Mouse (Mus musculus): ENCODE results near the gene Wdr20. TPM values are rescaled to one million over a fixed set of nuclear protein-coding genes. Genes with fewer than 3 reads are reported as not detected.
"Not testable (repeated sequence)": the region's sequence is repeated elsewhere in the genome, so short reads cannot be mapped to it uniquely, and the experiment has no call there.

The Wdr20 gene
- polyA plus RNA-seq, 1 experiment from 2014 or later: 24.6 TPM

DNA sequence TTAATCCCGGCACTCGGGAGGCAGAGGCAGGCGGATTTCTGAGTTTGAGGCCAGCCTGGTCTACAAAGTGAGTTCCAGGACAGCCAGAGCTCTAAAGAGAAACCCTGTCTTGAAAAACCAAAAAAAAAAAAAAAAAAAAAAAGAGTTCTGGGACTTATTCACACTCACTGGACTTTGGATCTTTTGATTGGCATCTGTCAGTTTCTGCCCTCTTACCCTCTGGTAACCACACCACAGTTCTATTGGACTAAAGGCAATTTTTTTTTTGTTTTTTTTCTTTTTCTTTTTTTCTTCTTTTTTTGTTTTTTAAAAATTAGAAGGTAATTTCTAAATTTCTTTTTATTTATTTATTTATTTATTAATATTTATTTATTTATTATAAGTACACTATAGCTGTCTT lies 4.5 kb upstream of the Wdr20 start:
- not testable (repeated sequence) for H3K27ac ChIP-seq (ENCODE audit: low read depth, low read length); H3K36me3 ChIP-seq (ENCODE audit: control insufficient read depth, insufficient read depth, low read length); H3K27me3 ChIP-seq (replicated peaks; ENCODE audit: control insufficient read depth, insufficient read depth, low read length); H3K9ac ChIP-seq (ENCODE audit: low read length); H3K4me1 ChIP-seq (ENCODE audit: control insufficient read depth, insufficient read depth, low read length); H3K9me3 ChIP-seq (replicated peaks; ENCODE audit: control insufficient read depth, low read length); H3K4me3 ChIP-seq (ENCODE audit: low read depth, low read length); H3K4me2 ChIP-seq (ENCODE audit: low read length); DNase-seq (ENCODE audit: low spot score); ATAC-seq
- WGBS: 94% methylated on average over 3 of the region's 3 CpGs

DNA sequence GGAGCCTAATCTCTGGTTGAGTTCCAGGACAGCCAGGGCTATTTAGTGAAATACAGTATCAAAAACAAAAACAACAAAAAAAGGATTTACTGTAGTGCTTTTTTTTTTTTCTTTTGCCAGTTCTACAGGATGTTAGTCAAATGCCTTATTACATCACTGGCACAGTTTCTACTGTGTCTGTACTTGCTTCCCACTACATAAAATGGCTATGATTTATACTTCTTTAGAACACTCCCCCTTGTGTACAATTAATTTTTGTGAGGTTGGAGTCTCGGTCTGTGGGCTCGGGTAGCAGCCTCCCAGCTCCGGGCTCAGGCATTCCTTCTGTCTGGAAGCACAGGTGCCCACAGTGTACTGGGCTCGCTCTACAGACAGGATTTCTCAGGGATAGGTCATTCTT lies 1.1 kb upstream of the Wdr20 start:
- H3K4me3 ChIP-seq (ENCODE audit: low read depth, low read length): peak overlapping the region; percentile 98
- ATAC-seq (no peak), DNase-seq (ENCODE audit: low spot score) (peak; percentile 20)
- H3K36me3 ChIP-seq (ENCODE audit: control insufficient read depth, insufficient read depth, low read length): no peaks in the 10 kb centered on the region
- H3K27me3 ChIP-seq (replicated peaks; ENCODE audit: control insufficient read depth, insufficient read depth, low read length): peaks cover 9% of the 10 kb centered on the region
- H3K27ac ChIP-seq (ENCODE audit: low read depth, low read length): no peak overlapping the region
- peaks cover 11% of the 10 kb centered on the region for H3K4me1 ChIP-seq (ENCODE audit: control insufficient read depth, insufficient read depth, low read length)
- peak overlapping the region; percentile 84 for H3K4me2 ChIP-seq (ENCODE audit: low read length)
- H3K9ac ChIP-seq (ENCODE audit: low read length): no peak overlapping the region
- 19% methylated on average over 4 of the region's 4 CpGs for WGBS
- H3K9me3 ChIP-seq (replicated peaks; ENCODE audit: control insufficient read depth, low read length): no peaks in the 10 kb centered on the region

DNA sequence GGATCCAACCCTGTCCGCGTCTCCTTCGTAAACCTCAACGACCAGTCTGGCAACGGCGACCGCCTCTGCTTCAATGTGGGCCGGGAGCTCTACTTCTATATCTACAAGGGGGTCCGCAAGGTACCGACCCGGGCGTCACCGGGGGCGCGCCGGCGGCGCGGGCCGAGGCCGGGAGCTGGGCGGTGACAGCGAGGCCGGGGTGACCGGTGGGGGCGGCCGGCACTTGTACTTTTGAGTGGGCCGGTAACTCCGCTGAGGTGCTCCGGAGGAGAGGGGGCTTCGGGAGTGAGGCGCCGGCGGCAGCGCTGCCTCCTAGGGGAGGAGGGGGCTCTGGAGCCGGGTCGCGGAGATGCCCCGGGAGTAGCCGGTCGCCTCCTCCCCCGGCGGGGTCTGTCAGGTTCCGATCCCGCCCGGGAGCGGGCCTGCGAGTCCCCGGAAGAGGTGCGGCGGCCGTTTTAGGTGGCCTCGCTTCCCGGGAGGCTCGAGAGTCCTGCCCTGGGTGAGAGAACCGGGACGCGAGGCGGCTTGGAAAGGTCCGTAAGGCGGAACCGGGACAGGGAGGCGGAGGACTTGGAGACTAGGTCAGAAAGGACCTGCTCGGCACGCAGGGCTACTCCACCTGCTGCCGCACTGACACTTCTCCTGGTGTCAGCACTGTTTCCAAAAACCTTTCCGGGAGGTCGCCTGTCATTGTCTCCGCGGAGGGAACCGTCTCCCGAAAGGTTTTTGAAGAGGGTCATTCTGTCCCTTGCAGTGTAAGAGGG lies 596 bp downstream of the Wdr20 start:
- 1% methylated on average over 60 of the region's 72 CpGs for WGBS
- Histone ChIP-seq H3K27me3 (replicated peaks; ENCODE audit: control insufficient read depth, insufficient read depth, low read length) (peaks cover 9% of the 10 kb centered on the region), H3K9me3 (replicated peaks; ENCODE audit: control insufficient read depth, low read length) (no peaks in the 10 kb centered on the region), H3K4me3 (ENCODE audit: low read depth, low read length) (peak overlapping the region; percentile 98), H3K36me3 (ENCODE audit: control insufficient read depth, insufficient read depth, low read length) (peaks cover under 1% of the 10 kb centered on the region; the same call in 1 of the 2 replicates), H3K27ac (ENCODE audit: low read depth, low read length) (peak overlapping the region; percentile 87), H3K9ac (ENCODE audit: low read length) (peak overlapping the region; percentile 92), H3K4me2 (ENCODE audit: low read length) (peak overlapping the region; percentile 75), H3K4me1 (ENCODE audit: control insufficient read depth, insufficient read depth, low read length) (peaks cover 11% of the 10 kb centered on the region)
- ATAC-seq: peak; percentile 69
- peak; percentile 11 for DNase-seq (ENCODE audit: low spot score)

DNA sequence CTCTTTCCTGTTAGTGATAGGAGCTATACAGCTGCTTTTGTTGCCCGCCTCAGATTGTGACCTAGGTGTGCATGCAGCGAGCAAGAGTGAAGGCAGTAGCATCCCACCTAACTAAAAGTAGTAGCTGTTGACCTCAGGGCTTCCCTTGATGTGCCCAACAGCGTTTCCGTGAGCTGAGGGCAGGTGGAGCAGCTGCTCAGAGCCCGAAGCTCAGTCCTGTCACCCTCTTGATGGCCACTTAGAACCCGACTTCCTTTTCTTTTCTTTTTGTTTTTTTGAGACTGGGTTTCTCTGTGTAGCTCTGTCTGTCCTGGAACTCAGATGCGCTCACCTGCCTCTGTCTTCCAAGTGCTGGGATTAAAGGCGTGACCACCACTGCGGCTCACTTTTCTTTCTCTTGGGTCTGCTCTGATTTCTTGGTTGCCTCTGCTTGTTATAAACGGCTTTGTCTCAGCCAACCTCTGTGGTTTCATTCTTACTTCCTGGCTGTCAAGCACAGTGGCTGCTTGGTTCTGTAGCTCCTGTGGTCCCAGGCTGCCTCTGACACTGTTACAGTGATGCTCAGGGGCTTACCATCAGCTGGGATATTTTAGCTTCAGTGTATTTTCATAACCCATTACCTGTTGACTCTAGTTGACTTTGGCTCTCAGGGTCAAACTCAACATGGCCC lies 13.2 kb downstream of the Wdr20 start:
- H3K4me1 ChIP-seq (ENCODE audit: control insufficient read depth, insufficient read depth, low read length): no peaks in the 10 kb centered on the region
- no peak for DNase-seq (ENCODE audit: low spot score)
- 90% methylated on average over 10 of the region's 10 CpGs for WGBS
- no peak overlapping the region for H3K4me2 ChIP-seq (ENCODE audit: low read length)
- H3K27ac ChIP-seq (ENCODE audit: low read depth, low read length): no peak overlapping the region
- 0 out of 2 replicates have a peak, but pooled peaks cover 2% of the 10 kb centered on the region for H3K36me3 ChIP-seq (ENCODE audit: control insufficient read depth, insufficient read depth, low read length)
- H3K9ac ChIP-seq (ENCODE audit: low read length): no peak overlapping the region
- no peak for ATAC-seq
- no peaks in the 10 kb centered on the region for H3K27me3 ChIP-seq (replicated peaks; ENCODE audit: control insufficient read depth, insufficient read depth, low read length)
- H3K9me3 ChIP-seq (replicated peaks; ENCODE audit: control insufficient read depth, low read length): no peaks in the 10 kb centered on the region
- no peak overlapping the region for H3K4me3 ChIP-seq (ENCODE audit: low read depth, low read length)

DNA sequence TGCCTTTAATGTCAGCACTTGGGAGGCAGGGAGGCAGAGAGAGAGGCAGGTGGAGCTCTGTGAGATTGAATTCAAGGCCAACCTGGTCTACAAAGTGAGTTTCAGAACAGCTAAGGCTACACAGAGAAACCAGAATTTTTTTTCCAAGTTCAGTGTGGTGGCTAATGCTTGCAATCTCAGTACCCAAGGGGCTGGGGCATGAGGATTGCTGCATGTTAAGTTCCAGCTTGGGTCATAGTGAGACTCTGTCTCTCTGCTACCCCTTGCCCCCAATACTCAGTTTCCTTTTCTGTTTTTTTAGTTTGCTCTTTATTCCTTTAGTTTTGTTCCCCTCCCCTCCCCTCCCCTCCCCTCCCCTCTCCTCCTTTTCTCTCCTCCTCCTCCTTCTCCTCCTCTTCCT lies 15.0 kb downstream of the Wdr20 start:
- Histone ChIP-seq H3K27me3 (replicated peaks; ENCODE audit: control insufficient read depth, insufficient read depth, low read length) (no peaks in the 10 kb centered on the region), H3K36me3 (ENCODE audit: control insufficient read depth, insufficient read depth, low read length) (no peaks in the 10 kb centered on the region), H3K4me2 (ENCODE audit: low read length) (no peak overlapping the region), H3K4me3 (ENCODE audit: low read depth, low read length) (no peak overlapping the region), H3K4me1 (ENCODE audit: control insufficient read depth, insufficient read depth, low read length) (no peaks in the 10 kb centered on the region), H3K9ac (ENCODE audit: low read length) (peak overlapping the region; percentile 17; the same call in 1 of the 2 replicates), H3K27ac (ENCODE audit: low read depth, low read length) (no peak overlapping the region), H3K9me3 (replicated peaks; ENCODE audit: control insufficient read depth, low read length) (no peaks in the 10 kb centered on the region)
- ATAC-seq: no peak
- DNase-seq (ENCODE audit: low spot score): no peak

DNA sequence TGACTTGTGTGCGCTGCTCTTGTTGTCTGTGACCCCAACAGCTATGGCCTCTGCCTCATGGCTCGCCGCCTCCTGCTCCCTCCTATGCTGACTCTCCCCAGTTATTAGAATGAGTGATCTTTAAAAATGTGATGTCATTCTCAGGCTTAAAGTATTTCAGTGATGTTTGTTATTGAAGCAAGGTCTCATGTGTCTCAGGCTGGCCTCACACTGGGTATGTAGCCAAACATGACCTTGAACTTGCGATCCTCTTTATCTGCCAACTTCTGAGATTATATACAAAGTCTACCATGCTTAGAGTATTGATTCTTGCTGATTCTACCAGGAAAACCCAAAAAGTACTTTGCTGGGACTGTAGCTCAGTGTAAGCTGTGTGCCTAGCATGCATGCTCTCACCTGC lies 16.2 kb downstream of the Wdr20 start:
- Histone ChIP-seq H3K4me1 (ENCODE audit: control insufficient read depth, insufficient read depth, low read length) (no peaks in the 10 kb centered on the region), H3K9me3 (replicated peaks; ENCODE audit: control insufficient read depth, low read length) (no peaks in the 10 kb centered on the region), H3K27me3 (replicated peaks; ENCODE audit: control insufficient read depth, insufficient read depth, low read length) (no peaks in the 10 kb centered on the region), H3K4me2 (ENCODE audit: low read length) (no peak overlapping the region), H3K27ac (ENCODE audit: low read depth, low read length) (no peak overlapping the region), H3K36me3 (ENCODE audit: control insufficient read depth, insufficient read depth, low read length) (no peaks in the 10 kb centered on the region), H3K4me3 (ENCODE audit: low read depth, low read length) (no peak overlapping the region), H3K9ac (ENCODE audit: low read length) (no peak overlapping the region)
- ATAC-seq (no peak), DNase-seq (ENCODE audit: low spot score) (no peak)
- 95% methylated on average over 4 of the region's 4 CpGs for WGBS

DNA sequence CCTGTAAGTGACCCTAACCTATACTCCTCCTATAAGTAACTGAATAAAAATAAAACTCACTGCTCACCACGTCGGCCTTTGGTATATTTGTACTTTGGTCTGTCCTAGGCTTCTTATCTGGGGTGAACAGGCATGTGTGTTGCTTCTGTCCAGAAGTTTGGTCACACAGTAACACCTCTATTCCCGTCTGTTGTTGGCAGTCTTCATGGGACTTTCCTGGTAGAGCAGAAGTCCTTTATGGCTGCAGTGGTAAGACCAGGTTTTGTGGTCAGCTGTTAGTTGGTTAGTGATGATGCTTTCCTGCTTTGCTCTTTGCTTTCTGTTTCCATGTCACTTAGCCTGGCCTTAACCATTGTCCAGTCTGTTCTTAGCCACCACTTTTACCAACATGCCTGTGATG lies 19.4 kb downstream of the Wdr20 start:
- DNase-seq (ENCODE audit: low spot score): no peak
- H3K9me3 ChIP-seq (replicated peaks; ENCODE audit: control insufficient read depth, low read length): no peaks in the 10 kb centered on the region
- WGBS: 89% methylated on average over 3 of the region's 3 CpGs
- no peak overlapping the region for H3K4me3 ChIP-seq (ENCODE audit: low read depth, low read length)
- peaks cover 4% of the 10 kb centered on the region; the same call in 1 of the 2 replicates for H3K4me1 ChIP-seq (ENCODE audit: control insufficient read depth, insufficient read depth, low read length)
- ATAC-seq: no peak
- H3K27me3 ChIP-seq (replicated peaks; ENCODE audit: control insufficient read depth, insufficient read depth, low read length): no peaks in the 10 kb centered on the region
- no peak overlapping the region for H3K9ac ChIP-seq (ENCODE audit: low read length)
- H3K36me3 ChIP-seq (ENCODE audit: control insufficient read depth, insufficient read depth, low read length): no peaks in the 10 kb centered on the region
- no peak overlapping the region for H3K4me2 ChIP-seq (ENCODE audit: low read length)
- H3K27ac ChIP-seq (ENCODE audit: low read depth, low read length): no peak overlapping the region

DNA sequence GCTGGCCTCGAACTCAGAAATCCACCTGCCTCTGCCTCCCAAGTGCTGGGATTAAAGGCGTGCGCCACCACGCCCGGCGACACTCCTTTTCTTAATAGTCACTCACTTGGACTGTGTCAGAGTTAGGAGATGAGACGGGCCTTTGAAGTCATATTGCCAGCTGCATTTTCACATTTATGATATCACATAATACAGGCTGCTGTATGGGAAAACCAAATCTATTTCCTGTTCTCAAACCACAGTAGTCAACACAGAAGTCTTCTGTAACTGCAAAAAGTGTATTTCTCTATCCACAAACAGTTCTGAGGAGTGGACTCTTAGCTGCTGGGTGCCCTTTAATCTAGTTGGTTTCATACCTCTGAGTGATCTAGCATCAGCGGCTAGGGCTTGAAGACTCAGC lies 21.2 kb downstream of the Wdr20 start:
- Histone ChIP-seq H3K4me2 (ENCODE audit: low read length) (no peak overlapping the region), H3K9me3 (replicated peaks; ENCODE audit: control insufficient read depth, low read length) (no peaks in the 10 kb centered on the region), H3K36me3 (ENCODE audit: control insufficient read depth, insufficient read depth, low read length) (no peaks in the 10 kb centered on the region), H3K4me3 (ENCODE audit: low read depth, low read length) (no peak overlapping the region), H3K27ac (ENCODE audit: low read depth, low read length) (no peak overlapping the region), H3K4me1 (ENCODE audit: control insufficient read depth, insufficient read depth, low read length) (peaks cover 4% of the 10 kb centered on the region; the same call in 1 of the 2 replicates), H3K9ac (ENCODE audit: low read length) (no peak overlapping the region), H3K27me3 (replicated peaks; ENCODE audit: control insufficient read depth, insufficient read depth, low read length) (no peaks in the 10 kb centered on the region)
- no peak for DNase-seq (ENCODE audit: low spot score)
- WGBS: 95% methylated on average over 7 of the region's 8 CpGs
- ATAC-seq: no peak

DNA sequence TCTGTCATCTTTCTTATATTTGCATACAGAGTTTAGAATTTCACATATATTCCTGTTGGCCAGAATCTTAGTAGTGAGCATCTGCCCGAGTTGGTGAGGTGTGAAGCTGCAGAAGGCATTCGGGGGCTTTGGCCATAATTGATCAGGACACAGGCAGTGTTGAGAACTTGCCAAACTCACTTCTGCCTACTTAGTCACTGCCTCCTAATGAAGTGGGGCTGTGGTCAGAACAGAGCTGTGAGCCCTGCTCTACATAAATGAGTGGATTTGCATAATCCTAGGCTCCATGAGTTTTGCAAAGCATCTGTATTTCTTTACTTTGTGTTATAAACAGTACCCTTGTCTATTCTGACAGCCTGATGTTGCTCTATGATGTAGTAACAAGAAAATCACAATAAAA lies 24.6 kb downstream of the Wdr20 start:
- H3K9ac ChIP-seq (ENCODE audit: low read length): no peak overlapping the region
- no peaks in the 10 kb centered on the region for H3K27me3 ChIP-seq (replicated peaks; ENCODE audit: control insufficient read depth, insufficient read depth, low read length)
- H3K4me3 ChIP-seq (ENCODE audit: low read depth, low read length): no peak overlapping the region
- no peak overlapping the region for H3K27ac ChIP-seq (ENCODE audit: low read depth, low read length)
- no peaks in the 10 kb centered on the region for H3K36me3 ChIP-seq (ENCODE audit: control insufficient read depth, insufficient read depth, low read length)
- ATAC-seq: peak; percentile 67
- peaks cover 4% of the 10 kb centered on the region; the same call in 1 of the 2 replicates for H3K4me1 ChIP-seq (ENCODE audit: control insufficient read depth, insufficient read depth, low read length)
- H3K9me3 ChIP-seq (replicated peaks; ENCODE audit: control insufficient read depth, low read length): no peaks in the 10 kb centered on the region
- H3K4me2 ChIP-seq (ENCODE audit: low read length): no peak overlapping the region
- WGBS: 23% methylated on average over 2 of the region's 2 CpGs
- peak; percentile 50 for DNase-seq (ENCODE audit: low spot score)
